ENCODE assay signal across 9 mouse cellular contexts in the genomic region with DNA sequence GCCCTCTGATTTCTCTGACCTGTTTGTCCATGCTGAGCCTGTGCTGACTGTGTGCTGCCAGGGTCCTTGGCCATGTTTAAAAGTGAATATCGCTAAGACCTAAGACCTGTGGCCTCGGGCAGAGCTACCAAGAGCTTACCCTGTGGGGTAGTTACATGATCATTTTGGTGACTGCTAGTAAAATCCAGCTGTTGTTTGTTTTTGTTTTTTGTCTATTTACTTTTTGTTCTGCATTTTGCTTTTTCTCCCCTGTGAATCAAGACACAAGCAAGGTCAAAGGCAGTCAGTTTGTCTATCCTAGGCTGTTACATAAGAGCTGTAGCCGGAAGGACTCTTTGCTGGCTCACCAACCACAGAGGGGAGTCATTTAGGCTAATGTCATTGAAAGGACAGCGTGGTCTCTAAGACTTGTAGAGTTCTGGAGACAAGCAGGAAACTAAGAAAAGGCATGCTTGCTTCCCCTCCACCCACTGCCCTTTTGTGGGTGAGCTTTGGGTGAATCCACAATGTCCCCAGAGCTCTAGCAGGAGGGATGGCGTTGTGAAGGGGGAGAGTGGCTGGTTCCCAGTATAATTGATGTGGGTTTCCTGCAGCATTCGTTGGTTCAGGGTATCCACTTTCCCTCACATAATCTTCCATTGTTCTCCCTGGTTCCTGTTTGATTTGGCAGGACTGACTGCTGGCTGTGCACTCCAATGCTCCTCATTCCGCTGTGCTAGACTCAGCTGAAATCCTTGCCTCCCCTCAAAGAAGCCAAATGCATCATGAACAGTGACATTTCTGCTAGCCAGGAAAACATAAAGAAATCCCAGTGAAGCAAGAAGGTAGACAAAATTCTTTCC. TPM values are rescaled to one million over a fixed set of nuclear protein-coding genes. Genes with fewer than 3 reads are reported as not detected.
DNase-seq lines count a peak whose midpoint lies in the region; ATAC-seq lines count a peak whose summit lies in the region.
"Had no signal": no experiment of that assay in that cellular context is flagged by ENCODE, and none has a peak within 500 bp of the region (broad histone marks: within the 10 kb centered on the region; RNA-seq: fewer than 3 reads in every experiment).

No protein-coding gene starts in this region.

- H3K36me3 ChIP-seq in liver, embryonic 11.5 days (ENCODE audit: control insufficient read depth, insufficient read depth, low read length): no peaks in the 10 kb centered on the region

- no peak overlapping the region for H3K4me3 ChIP-seq in liver, embryonic 11.5 days (ENCODE audit: low read depth, low read length)

- no peaks in the 10 kb centered on the region for H3K4me1 ChIP-seq in liver, embryonic 11.5 days (replicated peaks; ENCODE audit: control insufficient read depth, insufficient read depth, low read length)

- no peak overlapping the region for H3K4me2 ChIP-seq in liver, embryonic 11.5 days

- H3K27ac ChIP-seq in liver, embryonic 11.5 days (ENCODE audit: low read depth, low read length): no peak overlapping the region

- H3K27me3 ChIP-seq in liver, embryonic 11.5 days (replicated peaks; ENCODE audit: control insufficient read depth, insufficient read depth, low read length): no peaks in the 10 kb centered on the region

- 0 out of 2 replicates have a peak, but pooled peaks have one; percentile 18 for ATAC-seq in liver, embryonic 11.5 days (replicated peaks; ENCODE audit: low FRiP score)
- no peak for ATAC-seq in megakaryocyte-erythroid progenitor cell, adult 5-6 weeks (replicated peaks; ENCODE audit: low FRiP score, low TSS enrichment, poor library complexity, severe bottlenecking)
- no peak for ATAC-seq in CD4-positive, CD25-positive, alpha-beta regulatory T cell, adult 4 months

- WGBS in liver, embryonic 11.5 days: 60% methylated on average over 7 of the region's 7 CpGs

- DNase-seq in cerebellum, postnatal 10 days: peak; percentile 6 to 12
- DNase-seq in cerebellum, adult 18-20 months: no peak
- DNase-seq in right cerebral cortex, adult 18-20 months: peak; percentile 18
- DNase-seq in right cerebral cortex, postnatal 14 days: no peak
- DNase-seq in liver, embryonic 11.5 days (ENCODE audit: low spot score): no peak
- no peak for DNase-seq in thymus, postnatal 0 days (ENCODE audit: low spot score)

- H3K9ac ChIP-seq in liver, embryonic 11.5 days (ENCODE audit: low read depth, low read length): no peak overlapping the region

- H3K9me3 ChIP-seq in liver, embryonic 11.5 days (ENCODE audit: control insufficient read depth, low read length): no peaks in the 10 kb centered on the region

RNA-seq across cellular contexts. Expression of a gene that starts 33.9 kb away (rescaled TPM):
- polyA plus RNA-seq in liver, embryonic 11.5 days (2014; fragmentation: Nextera tagmentation; extraction: Ambion mirVana): not detected in 2 replicates
- total RNA-seq in megakaryocyte-erythroid progenitor cell, adult 5-6 weeks (2014; fragmentation: Nextera tagmentation): not detected in 2 replicates
- total RNA-seq in megakaryocyte-erythroid progenitor cell, adult 5-6 weeks (2017): not detected in 2 replicates
- not detected for polyA plus RNA-seq in CD4-positive, CD25-positive, alpha-beta regulatory T cell, adult 4 months (2017; shearing (Covaris generic))
- not detected in 2 replicates for polyA plus RNA-seq in thymus, postnatal 0 days (2015; fragmentation: Nextera tagmentation; extraction: Ambion mirVana)
- polyA plus RNA-seq: cortical plate, adult 2 months had no signal

Comparison
In these comparisons a context has a peak if more than half of its experiments do, and no peak if none do; other contexts are left out.
1. DNase-seq: peak in cerebellum, postnatal 10 days (2 of 2) and right cerebral cortex, adult 18-20 months (single experiment); none in cerebellum, adult 18-20 months (0 of 2), right cerebral cortex, postnatal 14 days (single experiment), liver, embryonic 11.5 days (single experiment) and thymus, postnatal 0 days (single experiment).